Mouse (Mus musculus) ovary, postnatal 10 days (tissue): ENCODE results near the gene Ppp1r14c.
"Not testable (repeated sequence)": the region's sequence is repeated elsewhere in the genome, so short reads cannot be mapped to it uniquely, and the experiment has no call there.

Experiments
- DNase-seq: peaks from one replicate; pipeline ENCODE4 v3.0.0; 2022; ENCODE audit warnings: low spot score

Ppp1r14c gene

GRCm38 (mm10) chr10:3402284-3402683 is 36.4 kb downstream of the Ppp1r14c start:
- no peak for DNase-seq

DNA sequence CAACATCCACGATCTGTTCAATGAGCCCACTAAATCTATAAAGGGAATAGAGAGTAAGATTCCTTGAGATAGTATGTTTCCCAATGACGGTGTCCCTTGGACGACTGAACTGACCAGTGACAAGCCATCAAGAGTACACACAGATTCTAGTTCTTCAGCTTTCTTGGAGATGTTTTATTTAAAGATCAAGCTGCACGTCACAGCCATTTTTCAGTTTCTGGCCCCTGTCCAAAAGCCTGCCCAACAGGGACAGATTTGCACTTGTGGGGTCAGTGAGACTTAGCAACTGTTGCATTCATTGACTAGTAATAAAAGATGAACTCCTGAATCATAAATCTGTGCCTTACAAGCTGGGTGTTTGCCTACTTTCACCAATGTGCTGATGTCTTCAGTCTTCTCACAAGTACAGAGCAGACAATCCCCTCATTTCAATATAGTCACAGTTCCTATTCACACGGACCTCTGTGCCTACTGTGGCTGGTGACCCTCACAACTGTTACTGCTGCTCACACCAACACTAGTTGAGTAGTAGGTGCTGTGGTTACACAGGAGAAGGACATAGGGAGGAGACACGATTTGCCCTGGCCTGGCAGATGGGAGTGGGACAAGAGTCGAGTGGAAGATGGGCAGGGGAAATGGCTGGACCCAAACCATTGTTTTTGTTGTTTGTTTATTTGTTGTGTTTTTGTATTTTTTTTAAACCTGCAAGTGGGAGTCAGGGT is 37.7 kb downstream of the Ppp1r14c start:
- DNase-seq = no peak

GRCm38 (mm10) chr10:3404362-3404761 is 38.5 kb downstream of the Ppp1r14c start:
- DNase-seq = no peak

DNA sequence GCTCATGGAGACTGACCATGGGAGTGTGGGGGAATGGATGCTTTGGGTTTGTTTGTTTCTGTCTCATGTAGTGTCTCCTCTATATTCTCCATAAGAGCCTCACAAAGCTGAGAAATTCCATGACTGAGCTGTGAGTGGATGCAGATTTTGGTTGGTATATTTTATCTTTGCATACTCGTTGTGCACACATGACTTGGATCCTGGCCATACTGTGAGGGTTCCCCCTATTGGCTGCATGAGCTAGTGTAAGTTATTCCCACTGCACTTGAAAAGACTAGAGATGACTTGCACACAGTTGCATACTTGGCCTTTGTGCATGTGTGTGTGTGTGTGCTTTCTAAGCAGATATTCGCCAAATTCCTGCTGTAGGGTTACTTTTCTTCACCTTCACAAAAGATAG is 40.4 kb downstream of the Ppp1r14c start:
- no peak for DNase-seq

- no peak for DNase-seq
Measured at GRCm38 (mm10) chr10:3408036-3408661, 42.3 kb downstream of the Ppp1r14c start.

GRCm38 (mm10) chr10:3408699-3409098 is 42.8 kb downstream of the Ppp1r14c start:
- DNase-seq = no peak

DNA sequence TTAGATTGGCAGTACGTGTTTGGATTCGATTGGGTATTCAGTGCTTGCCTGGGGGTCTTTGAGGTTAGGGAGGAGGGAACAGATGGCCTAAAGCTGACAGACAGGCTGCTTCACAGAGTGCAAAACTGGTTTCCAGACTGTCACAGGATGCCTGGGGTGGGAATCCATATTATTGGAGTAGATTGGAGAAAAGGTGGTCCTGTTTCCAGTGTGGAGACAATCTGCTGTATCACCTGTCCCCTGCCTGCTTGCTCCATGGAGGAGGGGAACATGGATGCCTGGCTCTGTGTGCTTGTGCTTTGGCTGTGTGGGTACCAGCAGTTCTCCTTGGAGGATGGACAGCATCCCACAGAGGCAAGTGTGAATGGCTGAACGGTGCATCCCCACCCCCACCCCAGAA is 45.4 kb downstream of the Ppp1r14c start:
- DNase-seq = no peak

GRCm38 (mm10) chr10:3411639-3412038 is 45.8 kb downstream of the Ppp1r14c start:
- DNase-seq = no peak

GRCm38 (mm10) chr10:3414813-3415212 is 49.0 kb downstream of the Ppp1r14c start:
- no peak for DNase-seq

- DNase-seq = no peak
Measured at GRCm38 (mm10) chr10:3416565-3416964, 50.7 kb downstream of the Ppp1r14c start.

DNA sequence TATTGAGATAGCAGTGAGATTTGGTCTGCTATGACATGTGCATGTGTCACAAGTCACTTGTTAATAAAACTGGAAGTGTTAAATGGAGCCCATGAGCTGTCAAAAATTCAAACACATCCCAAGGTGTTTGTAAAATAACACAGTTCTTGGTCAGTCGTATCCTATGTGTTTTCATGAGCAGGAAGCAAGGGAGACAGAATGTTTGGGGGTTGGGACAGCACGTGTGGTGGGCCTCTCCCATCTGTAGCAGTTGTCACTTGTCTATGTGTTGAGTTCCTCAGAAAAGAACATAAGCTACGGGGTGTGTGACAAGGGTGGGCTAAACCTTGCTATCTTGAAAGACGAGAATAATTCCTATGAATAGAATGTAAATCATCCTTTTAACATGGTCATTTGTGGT is 51.6 kb downstream of the Ppp1r14c start:
- no peak for DNase-seq

DNA sequence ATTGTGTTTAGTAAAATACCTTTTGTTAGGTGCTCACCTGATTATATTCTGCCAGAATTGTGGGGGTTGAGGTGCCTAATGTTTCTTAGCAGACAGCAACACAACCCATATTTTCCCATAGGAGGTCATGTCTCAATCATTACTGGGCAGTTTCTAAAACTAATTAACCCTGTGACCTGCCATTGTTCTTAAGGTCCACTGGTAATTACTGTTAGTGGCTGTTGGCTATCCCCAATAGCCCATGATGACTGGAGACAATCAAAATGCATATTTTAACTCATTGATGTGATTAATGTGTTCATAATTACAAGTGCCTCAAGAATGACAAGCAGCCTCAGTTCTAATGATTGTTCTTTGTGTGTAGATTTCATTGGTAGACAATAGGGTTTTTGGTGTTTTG is 58.2 kb downstream of the Ppp1r14c start:
- no peak for DNase-seq

GRCm38 (mm10) chr10:3427689-3428399 is 62.0 kb downstream of the Ppp1r14c start:
- no peak for DNase-seq

DNA sequence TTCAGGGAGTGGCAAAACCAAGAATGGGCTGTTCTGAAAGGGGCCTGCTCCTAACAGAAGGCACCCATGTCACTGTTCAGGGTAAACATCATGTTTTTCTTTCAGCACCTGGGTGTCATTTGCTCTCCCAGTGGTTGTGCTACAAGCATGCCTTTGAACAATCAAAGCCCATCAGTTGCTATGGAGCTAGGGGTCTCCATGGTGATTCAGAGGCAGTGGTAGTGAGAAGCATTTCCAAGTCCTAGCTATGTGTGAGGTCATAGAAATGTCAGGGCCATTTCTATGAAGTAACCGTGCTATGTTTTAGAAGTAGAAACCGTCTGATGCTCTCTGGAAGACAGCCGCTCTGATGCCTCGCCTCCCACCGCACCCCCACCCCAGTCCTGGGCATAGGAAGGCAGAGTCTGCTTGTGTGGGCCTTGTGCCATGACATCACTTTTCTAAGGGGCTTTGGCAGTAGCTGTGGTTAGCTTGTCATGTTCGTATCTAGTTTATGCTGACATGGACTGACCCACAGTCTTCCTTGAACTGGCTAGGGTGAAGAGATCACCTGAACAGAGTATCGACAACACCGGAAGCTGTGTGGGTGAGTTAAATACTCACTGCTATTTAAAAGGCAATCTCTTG is 69.1 kb downstream of the Ppp1r14c start:
- DNase-seq = no peak

- no peak for DNase-seq
Measured at GRCm38 (mm10) chr10:3440722-3441471, 75.0 kb downstream of the Ppp1r14c start.

DNA sequence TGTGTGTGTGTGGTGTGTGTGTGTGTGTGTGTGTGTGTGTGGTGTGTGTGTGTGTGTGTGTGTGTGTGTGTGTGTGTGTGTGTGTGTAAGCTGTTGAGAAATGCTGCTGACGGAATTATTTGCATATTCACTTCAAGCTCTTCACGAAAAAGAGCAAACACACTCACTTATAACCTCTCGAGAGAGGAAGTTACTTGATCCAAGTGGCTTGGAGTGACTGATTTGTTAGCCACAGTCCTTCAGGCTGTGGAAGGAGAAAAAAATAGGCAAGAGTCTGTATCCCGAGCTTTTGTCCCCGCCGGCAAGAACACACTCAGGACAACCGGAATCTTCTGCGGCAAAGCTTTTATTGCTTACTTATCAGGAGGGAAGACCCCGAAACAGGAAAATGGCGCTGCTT is 80.9 kb downstream of the Ppp1r14c start:
- DNase-seq = not testable (repeated sequence)

DNA sequence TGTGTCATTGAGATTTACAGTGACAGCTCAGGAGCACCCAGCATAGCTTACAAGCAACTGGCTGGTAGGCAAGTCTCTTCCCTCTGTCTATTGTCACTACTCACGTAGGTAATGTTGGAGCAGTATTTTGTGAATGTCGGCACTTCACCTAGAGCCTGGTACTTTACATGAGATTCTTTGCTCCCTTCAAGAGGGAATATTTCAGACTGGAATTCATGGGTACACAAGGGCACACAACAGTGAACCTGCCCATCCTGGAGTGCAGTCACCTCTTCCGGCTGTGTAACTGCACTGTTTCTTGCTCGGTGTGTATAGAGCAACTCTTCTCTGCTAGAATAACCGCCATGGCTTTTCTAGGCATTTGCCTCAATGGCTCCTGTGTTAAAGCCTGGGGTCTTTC is 82.8 kb downstream of the Ppp1r14c start:
- DNase-seq = no peak

GRCm38 (mm10) chr10:3451930-3452329 is 86.1 kb downstream of the Ppp1r14c start:
- no peak for DNase-seq

DNA sequence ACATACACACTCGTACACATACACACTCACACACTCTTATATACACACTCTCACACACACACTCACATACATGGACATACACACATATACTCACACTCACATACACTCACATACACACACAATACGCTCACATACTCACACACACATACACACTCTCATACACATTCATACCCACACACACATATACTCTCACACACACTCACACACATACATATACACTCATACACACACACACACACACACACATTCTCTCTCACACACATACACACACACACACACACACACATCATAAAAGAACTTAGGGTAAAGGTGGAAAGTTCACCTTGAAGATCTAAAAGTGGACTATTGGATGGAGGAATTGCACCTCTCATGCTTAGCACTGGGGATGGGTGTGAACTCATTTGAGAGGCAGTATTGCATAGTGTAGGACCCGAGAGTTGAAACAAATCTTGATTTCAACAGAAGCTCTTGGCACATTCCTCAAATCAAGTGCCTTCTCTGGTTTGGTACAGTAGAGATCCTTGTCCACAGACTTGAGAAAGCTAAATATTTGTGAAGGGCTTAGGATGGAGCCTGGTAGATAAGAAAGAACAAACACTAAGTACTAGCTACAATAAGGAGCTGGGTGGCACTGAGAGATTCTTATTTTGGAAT is 87.1 kb downstream of the Ppp1r14c start:
- DNase-seq = no peak

DNA sequence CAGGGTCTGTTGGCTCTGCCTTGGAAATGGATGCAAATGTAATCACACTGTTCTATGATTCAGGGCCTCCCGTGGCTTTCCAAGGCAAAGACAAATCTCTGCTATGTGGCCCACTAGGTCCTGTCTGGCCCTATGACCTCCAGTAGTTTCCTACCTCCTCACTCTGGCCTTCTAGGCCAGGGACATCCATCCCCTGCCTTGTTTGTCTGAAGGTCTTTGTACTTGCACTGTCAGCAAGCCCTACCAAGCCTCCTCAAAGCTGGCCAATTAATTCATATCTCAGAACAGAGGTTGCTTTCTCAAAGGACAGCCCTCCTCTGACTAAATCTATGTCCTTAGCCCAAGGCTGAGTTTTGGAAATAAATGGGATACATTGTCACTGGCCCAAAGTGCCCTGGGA is 92.8 kb downstream of the Ppp1r14c start:
- no peak for DNase-seq

DNA sequence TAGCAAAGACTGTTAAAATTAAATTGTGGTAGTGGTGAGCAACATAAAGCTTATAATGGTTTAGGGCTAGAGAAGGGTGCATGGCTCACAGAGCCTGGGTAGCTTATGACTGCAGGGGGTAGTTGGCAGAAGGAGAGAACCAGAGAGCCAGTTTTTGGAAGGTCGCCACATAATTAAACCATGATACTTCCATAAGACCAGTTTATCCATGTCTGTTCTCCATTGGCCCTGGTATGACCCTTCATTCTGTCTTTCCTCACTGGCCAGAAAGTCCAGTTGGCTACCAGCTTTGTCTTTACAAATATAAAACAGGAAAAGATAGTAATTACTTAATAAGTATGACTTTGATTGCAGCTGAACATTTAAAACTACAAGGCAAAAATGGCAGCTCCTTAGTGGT is 95.0 kb downstream of the Ppp1r14c start:
- DNase-seq = no peak
